Mouse (Mus musculus) ES-E14 (cell line): ENCODE results near the gene Echdc2. TPM values are rescaled to one million over a fixed set of nuclear protein-coding genes. Genes with fewer than 3 reads are reported as not detected.

Experiments
- DNase-seq: peaks from one replicate; pipeline ENCODE4 v3.0.0-alpha.2; 2013; ENCODE audit warnings: low read depth, low spot score
- H3K27ac ChIP-seq: 2 replicates; pipeline ENCODE4 v1.5.1; 2012; ENCODE audit warnings: low read depth, mild to moderate bottlenecking, low read length, moderate library complexity, mixed read lengths; ENCODE audit not compliant: poor library complexity, insufficient read depth, severe bottlenecking
- H3K36me3 ChIP-seq: 2 replicates; pipeline ENCODE4 v1.6.1; 2012; ENCODE audit warnings: mild to moderate bottlenecking, low read length, moderate library complexity, mixed read lengths; ENCODE audit not compliant: control insufficient read depth, poor library complexity, insufficient read depth, severe bottlenecking
- H3K4me1 ChIP-seq, 2 experiments: fragments of 150-350 bp in 1 of 2; sonication (generic) in 1 of 2; 2 replicates each; pipeline ENCODE4 v1.6.1; 2012; ENCODE audit warnings: low read length in 2 of 2, mild to moderate bottlenecking in 1 of 2, mixed read lengths in 1 of 2; ENCODE audit not compliant: control insufficient read depth in 2 of 2, insufficient read depth in 2 of 2, poor library complexity in 1 of 2
- H3K4me3 ChIP-seq, 2 experiments: fragments of 150-350 bp in 1 of 2; sonication (generic) in 1 of 2; 2 replicates each; pipeline ENCODE4 v1.5.1; 2012; ENCODE audit warnings: low read length in 2 of 2, low read depth in 1 of 2, mild to moderate bottlenecking in 1 of 2, mixed read lengths in 1 of 2; ENCODE audit not compliant: insufficient read depth in 1 of 2, poor library complexity in 1 of 2, severe bottlenecking in 1 of 2
- H3K9ac ChIP-seq: 2 replicates; pipeline ENCODE4 v1.6.1; 2012; ENCODE audit warnings: low read depth, mild to moderate bottlenecking, low read length, mixed read lengths; ENCODE audit not compliant: poor library complexity, insufficient read depth, severe bottlenecking
- H3K9me3 ChIP-seq: fragments of 150-350 bp; sonication (generic); 2 replicates; pipeline ENCODE4 v1.6.1; 2012; ENCODE audit warnings: low read depth, mild to moderate bottlenecking, low read length; ENCODE audit not compliant: control insufficient read depth, insufficient read depth
- CHD2 ChIP-seq: IDR thresholded peaks from 2 replicates; pipeline ENCODE4 v1.6.1; 2014; ENCODE audit warnings: mild to moderate bottlenecking, low read depth, low read length, inconsistent platforms
- HCFC1 ChIP-seq: IDR thresholded peaks from 2 replicates; pipeline ENCODE4 v1.6.1; 2012; ENCODE audit warnings: low read length, inconsistent platforms, borderline replicate concordance; ENCODE audit not compliant: insufficient read depth
- MAFK ChIP-seq: IDR thresholded peaks from 2 replicates; pipeline ENCODE4 v1.6.1; 2014; ENCODE audit warnings: mild to moderate bottlenecking, low read depth, low read length, inconsistent platforms; ENCODE audit not compliant: insufficient read depth
- ZC3H11A ChIP-seq: IDR thresholded peaks from 2 replicates; pipeline ENCODE4 v1.6.1; 2012; ENCODE audit warnings: low read depth, mild to moderate bottlenecking, inconsistent platforms, low read length, borderline replicate concordance
- ZNF384 ChIP-seq: IDR thresholded peaks from 2 replicates; pipeline ENCODE4 v1.6.1; 2012; ENCODE audit warnings: low read depth, low read length, inconsistent platforms
- in situ Hi-C, 2 experiments: fragments of 600-800 bp; cut with MboI; formaldehyde crosslinking; loops; one replicate each; pipeline ENCODE4 v1.15.1; 2025; ENCODE audit warnings: low sequenced_read_pairs in 2 of 2, inconsistent platforms in 1 of 2; ENCODE audit not compliant: unreplicated experiment in 2 of 2
- total RNA-seq: library from RNA; depleted of rRNA; stranded (reverse); fragments of 300-350 nt; gene quantifications from 2 replicates; pipeline ENCODE4 v1.2.3, GENCODE M21; 2012

The Echdc2 gene
- total RNA-seq, 1 experiment = 50.8 TPM

- TF ChIP-seq ZNF384 (no peak), HCFC1 (no peak), MAFK (no peak), CHD2 (no peak), ZC3H11A (no peak)
- H3K4me3 ChIP-seq = peak overlapping the region; percentile 5 to 71; a peak in 2 of 4 replicates
- DNase-seq = no peak
- peaks cover 23% of the 10 kb centered on the region for H3K36me3 ChIP-seq
- in situ Hi-C loops = no loop called here
- no peak overlapping the region for H3K27ac ChIP-seq
- peaks cover 0 to 6% of the 10 kb centered on the region in 2 experiments; a peak in 1 of 4 replicates for H3K4me1 ChIP-seq
- H3K9ac ChIP-seq = peak overlapping the region; percentile 82
- no peaks in the 10 kb centered on the region for H3K9me3 ChIP-seq
Measured at GRCm38 (mm10) chr4:108192821-108193323, 27.6 kb downstream of the Echdc2 start.

- TF ChIP-seq HCFC1 = no peak
- TF ChIP-seq MAFK = no peak
- TF ChIP-seq CHD2 = no peak
- TF ChIP-seq ZC3H11A = no peak
- TF ChIP-seq ZNF384 = no peak
- peaks cover 0 to 6% of the 10 kb centered on the region in 2 experiments; a peak in 1 of 4 replicates for H3K4me1 ChIP-seq
- no peak for DNase-seq
- H3K9me3 ChIP-seq = no peaks in the 10 kb centered on the region
- H3K9ac ChIP-seq = peak overlapping the region; percentile 23; the same call in 1 of the 2 replicates
- peak overlapping the region in 1 of 2 experiments; percentile 1; a peak in 1 of 4 replicates for H3K4me3 ChIP-seq
- H3K27ac ChIP-seq = no peak overlapping the region
- in situ Hi-C loops = no loop called here
- peaks cover 18% of the 10 kb centered on the region for H3K36me3 ChIP-seq
Measured at GRCm38 (mm10) chr4:108196277-108196855, 31.1 kb downstream of the Echdc2 start.

GRCm38 (mm10) chr4:108199236-108199635 is 34.0 kb downstream of the Echdc2 start:
- no peak for TF ChIP-seq CHD2
- no peak for TF ChIP-seq MAFK
- TF ChIP-seq ZNF384 = no peak
- TF ChIP-seq HCFC1 = no peak
- no peak for TF ChIP-seq ZC3H11A
- Histone ChIP-seq H3K36me3 (peaks cover 15% of the 10 kb centered on the region), H3K9me3 (no peaks in the 10 kb centered on the region), H3K4me1 (peaks cover 0 to 5% of the 10 kb centered on the region in 2 experiments; a peak in 1 of 4 replicates), H3K4me3 (no peak overlapping the region), H3K27ac (no peak overlapping the region), H3K9ac (no peak overlapping the region)
- no peak for DNase-seq
- in situ Hi-C loops = no loop called here

GRCm38 (mm10) chr4:108204629-108205028 is 39.4 kb downstream of the Echdc2 start:
- no peak for TF ChIP-seq HCFC1
- TF ChIP-seq ZNF384 = no peak
- TF ChIP-seq CHD2 = no peak
- no peak for TF ChIP-seq ZC3H11A
- TF ChIP-seq MAFK = no peak
- Histone ChIP-seq H3K4me3 (no peak overlapping the region), H3K9ac (no peak overlapping the region), H3K4me1 (no peaks in the 10 kb centered on the region), H3K36me3 (peaks cover 25% of the 10 kb centered on the region), H3K9me3 (no peaks in the 10 kb centered on the region), H3K27ac (no peak overlapping the region)
- DNase-seq = no peak
- in situ Hi-C loops = no loop called here

GRCm38 (mm10) chr4:108213023-108213422 is 47.8 kb downstream of the Echdc2 start:
- Histone ChIP-seq H3K4me3 (no peak overlapping the region), H3K36me3 (peaks cover 7% of the 10 kb centered on the region), H3K9me3 (no peaks in the 10 kb centered on the region), H3K27ac (no peak overlapping the region), H3K9ac (no peak overlapping the region), H3K4me1 (peaks cover 0 to 4% of the 10 kb centered on the region in 2 experiments; a peak in 2 of 4 replicates)
- in situ Hi-C loops = no loop called here
- TF ChIP-seq ZC3H11A = no peak
- no peak for TF ChIP-seq MAFK
- DNase-seq = no peak
